Mouse (Mus musculus) layer of hippocampus, adult 6 months (tissue): ENCODE data around the gene Dus4l. TPM values are rescaled to one million over a fixed set of nuclear protein-coding genes. Genes with fewer than 3 reads are reported as not detected.

ENCODE experiments used
- long read RNA-seq, 2 experiments: library from polyadenylated mRNA; unstranded; transcript quantifications; one replicate each; pipeline ENCODE4 v2.0.0; 2019 to 2020
- polyA plus RNA-seq: library from polyadenylated mRNA; unstranded; fragments of <200 nt; fragmentation: Nextera tagmentation; gene quantifications from 2 replicates; pipeline ENCODE4 v1.2.3, GENCODE M21; 2021

The Dus4l gene
- polyA plus RNA-seq = 4.8 and 5.8 TPM in 2 replicates
- long read RNA-seq, experiment 1, partial matches to known transcripts = 0 of 3 reads
- long read RNA-seq, experiment 1, other reads (novel, unspliced or antisense) = 0 of 3 reads
- long read RNA-seq, experiment 2, partial matches to known transcripts = 0 of 4 reads
- long read RNA-seq, experiment 2, other reads (novel, unspliced or antisense) = 0 of 4 reads

DNA sequence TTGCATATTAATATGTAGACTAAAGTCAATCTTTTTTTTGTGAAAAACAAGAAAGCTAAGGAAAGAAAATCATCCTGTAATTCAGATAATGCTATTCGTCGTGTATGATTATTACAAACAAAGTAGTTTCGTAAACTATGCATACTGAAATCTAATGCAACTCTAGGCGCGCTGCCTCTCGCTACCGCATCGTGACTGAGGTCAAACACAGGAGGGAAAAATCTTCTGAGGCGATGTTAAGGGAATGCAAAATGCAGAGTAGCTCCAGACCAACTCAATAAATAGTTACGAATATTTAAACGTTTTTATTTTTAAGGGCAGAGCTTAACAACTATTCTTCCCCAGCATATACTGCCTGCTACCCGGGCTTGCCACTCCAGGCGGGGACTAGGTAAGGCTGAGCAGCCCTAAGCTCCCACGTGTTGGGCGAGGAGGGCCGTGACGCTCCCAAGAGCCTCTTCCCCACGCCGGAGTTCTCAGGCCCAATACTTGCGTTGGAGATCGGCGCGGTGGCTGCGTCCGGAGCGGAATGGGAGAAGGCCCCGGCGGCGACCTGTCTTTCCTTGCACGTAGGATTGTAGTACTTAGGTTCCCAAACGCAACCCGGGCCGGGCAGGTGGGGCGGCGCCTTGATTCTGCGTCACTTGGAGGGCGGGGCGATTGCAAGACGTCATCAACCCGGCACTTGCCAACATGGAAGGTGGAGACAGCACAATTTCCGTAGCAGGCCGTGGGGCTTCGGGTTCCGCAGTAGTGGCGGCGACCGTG, at the start of gene Dus4l, which contains the start of gene Cog5:
Gene Dus4l, minus strand, starts transcription at position 630 of the 768 bp plus-strand sequence.
Gene Cog5, plus strand, starts transcription at position 673 of the 768 bp plus-strand sequence.

DNA sequence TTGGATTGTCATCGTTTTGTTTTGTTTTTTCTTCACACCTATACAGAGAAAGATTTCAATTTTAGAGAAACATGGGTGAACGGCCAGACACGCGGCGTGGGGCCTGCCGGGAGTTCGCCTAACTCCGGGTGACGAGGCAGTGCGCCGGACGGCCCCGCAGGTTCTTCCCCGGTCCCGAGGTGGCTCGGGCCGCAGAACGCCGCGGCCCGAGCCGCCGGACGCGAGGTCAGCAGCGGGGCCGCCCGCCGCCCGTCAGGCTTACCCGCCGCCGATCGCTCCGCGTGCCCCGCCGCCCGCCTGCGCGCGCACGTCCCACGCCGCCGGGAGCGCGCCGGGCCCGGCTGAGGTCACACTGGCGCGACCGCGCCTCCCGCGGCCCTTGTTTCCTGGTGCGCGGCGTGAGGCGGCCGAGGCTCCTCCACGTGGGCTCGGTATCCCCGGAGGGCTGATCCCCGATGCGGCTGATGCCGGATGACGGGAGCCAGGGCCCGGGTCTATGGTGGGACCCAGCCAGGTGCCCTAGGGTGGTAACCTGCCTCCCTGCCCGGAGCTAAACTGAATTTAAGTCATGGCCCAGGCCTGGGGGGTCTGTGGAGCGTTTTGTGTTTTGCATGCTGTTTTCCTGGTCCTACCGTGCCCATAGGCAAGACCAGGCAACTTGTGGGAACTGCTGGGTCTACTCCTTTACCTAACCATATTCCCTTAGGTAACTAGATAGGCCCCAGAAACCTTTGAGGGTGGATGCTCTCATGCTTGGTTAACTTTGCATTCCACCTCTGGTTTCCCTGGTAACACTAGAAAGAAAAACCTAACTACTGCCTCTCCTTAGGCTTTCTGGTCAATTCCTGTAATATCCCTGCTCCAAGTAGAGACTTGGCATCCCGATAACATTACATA, 20.0 kb downstream of the Dus4l start, which contains the start of gene Bcap29:
Gene Bcap29, minus strand, starts transcription at position 316 of the 897 bp plus-strand sequence.

Other genes with a start within 250 kb of the Dus4l start
- gene Cbll1, start 155.2 kb downstream of the Dus4l start, polyA plus RNA-seq = 12.5 and 14.7 TPM in 2 replicates
- gene Slc26a4, start 94.9 kb downstream of the Dus4l start, polyA plus RNA-seq = 4.4 and 4.8 TPM in 2 replicates
- gene Bcap29, start 20.2 kb downstream of the Dus4l start, polyA plus RNA-seq = 61.4 and 68.0 TPM in 2 replicates
- gene Cog5, start within 50 bp of the Dus4l start, polyA plus RNA-seq = 18.7 and 19.1 TPM in 2 replicates
- 37.3 and 37.5 TPM in 2 replicates for gene Gpr22, start 59.1 kb upstream of the Dus4l start, polyA plus RNA-seq